Mouse (Mus musculus): Measurements from ENCODE around the gene Phactr3. TPM values are rescaled to one million over a fixed set of nuclear protein-coding genes. Genes with fewer than 3 reads are reported as not detected.

The Phactr3 gene
- total and polyA plus RNA-seq, 3 experiments, result not detected

- TF ChIP-seq POLR2AphosphoS2 (IDR thresholded peaks at IDR 0.05; ENCODE audit: low read length), result no peak
- TF ChIP-seq BHLHE40 (IDR thresholded peaks at IDR 0.05; ENCODE audit: borderline replicate concordance, low read depth, low read length), result no peak
- no peak for TF ChIP-seq KAT2A (conservative IDR thresholded peaks at IDR 0.05; ENCODE audit: low read depth, low read length)
- TF ChIP-seq JUND (IDR thresholded peaks at IDR 0.05; ENCODE audit: low read depth, low read length), result no peak
- TF ChIP-seq POLR2AphosphoS5 (IDR thresholded peaks at IDR 0.05; ENCODE audit: borderline replicate concordance, low read depth, low read length), result no peak
- no peak for TF ChIP-seq ZNF384 (IDR thresholded peaks at IDR 0.05; ENCODE audit: low read depth, low read length)
- TF ChIP-seq MXI1 (IDR thresholded peaks at IDR 0.05; ENCODE audit: low read depth, low read length), result no peak
- H3K36me3 ChIP-seq (ENCODE audit: control insufficient read depth in 1 of 2, insufficient read depth in 2 of 2, low read length in 2 of 2), result no peaks in the 10 kb centered on the region
- H3K4me3 ChIP-seq (ENCODE audit: control insufficient read depth in 1 of 2, insufficient read depth in 1 of 2, low read depth in 2 of 2, low read length in 2 of 2), result no peak overlapping the region
- no peak overlapping the region for H3K9ac ChIP-seq (ENCODE audit: control insufficient read depth, low read depth, low read length, poor library complexity, severe bottlenecking)
- H3K79me2 ChIP-seq (ENCODE audit: control insufficient read depth, insufficient read depth, low read length, poor library complexity), result no peaks in the 10 kb centered on the region
- H3K4me1 ChIP-seq (ENCODE audit: control insufficient read depth in 1 of 2, insufficient read depth in 2 of 2, low read length in 2 of 2), result no peaks in the 10 kb centered on the region
- no peak overlapping the region for H3K27ac ChIP-seq (ENCODE audit: control insufficient read depth, low read depth, low read length)
- H3K9me3 ChIP-seq (replicated peaks; ENCODE audit: insufficient read depth, low read length), result no peaks in the 10 kb centered on the region
- no peak for DNase-seq (ENCODE audit: low read depth, low spot score)
- no peaks in the 10 kb centered on the region for H3K27me3 ChIP-seq (ENCODE audit: control insufficient read depth in 1 of 2, insufficient read depth in 2 of 2, low read length in 2 of 2)
Observed at GRCm38 (mm10) chr2:178184862-178185261, 66.1 kb downstream of the Phactr3 start.

GRCm38 (mm10) chr2:178188988-178189387, 70.2 kb downstream of the Phactr3 start:
- H3K27ac ChIP-seq (ENCODE audit: control insufficient read depth, low read depth, low read length), result no peak overlapping the region
- no peaks in the 10 kb centered on the region for H3K79me2 ChIP-seq (ENCODE audit: control insufficient read depth, insufficient read depth, low read length, poor library complexity)
- H3K27me3 ChIP-seq (ENCODE audit: control insufficient read depth in 1 of 2, insufficient read depth in 2 of 2, low read length in 2 of 2), result no peaks in the 10 kb centered on the region
- H3K9ac ChIP-seq (ENCODE audit: control insufficient read depth, low read depth, low read length, poor library complexity, severe bottlenecking), result no peak overlapping the region
- no peak for TF ChIP-seq POLR2AphosphoS2 (IDR thresholded peaks at IDR 0.05; ENCODE audit: low read length)
- TF ChIP-seq HCFC1 (IDR thresholded peaks at IDR 0.05; ENCODE audit: low read depth, low read length), result no peak
- no peak for TF ChIP-seq E2F4 (IDR thresholded peaks at IDR 0.05; ENCODE audit: borderline replicate concordance, low read depth, low read length)
- TF ChIP-seq MXI1 (IDR thresholded peaks at IDR 0.05; ENCODE audit: low read depth, low read length), result no peak
- TF ChIP-seq USF1 (IDR thresholded peaks at IDR 0.05; ENCODE audit: low read depth, low read length), result no peak
- no peak for TF ChIP-seq ZNF384 (IDR thresholded peaks at IDR 0.05; ENCODE audit: low read depth, low read length)
- no peak for DNase-seq (ENCODE audit: low read depth, low spot score)
- H3K4me1 ChIP-seq (ENCODE audit: control insufficient read depth in 1 of 2, insufficient read depth in 2 of 2, low read length in 2 of 2), result no peaks in the 10 kb centered on the region
- H3K9me3 ChIP-seq (replicated peaks; ENCODE audit: insufficient read depth, low read length), result no peaks in the 10 kb centered on the region
- no peaks in the 10 kb centered on the region for H3K36me3 ChIP-seq (ENCODE audit: control insufficient read depth in 1 of 2, insufficient read depth in 2 of 2, low read length in 2 of 2)
- H3K4me3 ChIP-seq (ENCODE audit: control insufficient read depth in 1 of 2, insufficient read depth in 1 of 2, low read depth in 2 of 2, low read length in 2 of 2), result no peak overlapping the region

- Histone ChIP-seq H3K9me3 (replicated peaks; ENCODE audit: insufficient read depth, low read length) (no peaks in the 10 kb centered on the region), H3K36me3 (ENCODE audit: control insufficient read depth in 1 of 2, insufficient read depth in 2 of 2, low read length in 2 of 2) (no peaks in the 10 kb centered on the region), H3K27me3 (ENCODE audit: control insufficient read depth in 1 of 2, insufficient read depth in 2 of 2, low read length in 2 of 2) (no peaks in the 10 kb centered on the region), H3K4me3 (ENCODE audit: control insufficient read depth in 1 of 2, insufficient read depth in 1 of 2, low read depth in 2 of 2, low read length in 2 of 2) (no peak overlapping the region), H3K4me1 (ENCODE audit: control insufficient read depth in 1 of 2, insufficient read depth in 2 of 2, low read length in 2 of 2) (no peaks in the 10 kb centered on the region), H3K27ac (ENCODE audit: control insufficient read depth, low read depth, low read length) (no peak overlapping the region), H3K9ac (ENCODE audit: control insufficient read depth, low read depth, low read length, poor library complexity, severe bottlenecking) (no peak overlapping the region), H3K79me2 (ENCODE audit: control insufficient read depth, insufficient read depth, low read length, poor library complexity) (no peaks in the 10 kb centered on the region)
- DNase-seq (ENCODE audit: low read depth, low spot score), result no peak
- TF ChIP-seq POLR2AphosphoS5 (IDR thresholded peaks at IDR 0.05; ENCODE audit: borderline replicate concordance, low read depth, low read length) (no peak), RAD21 (IDR thresholded peaks at IDR 0.05; ENCODE audit: low read depth, low read length) (no peak), CHD2 (IDR thresholded peaks at IDR 0.05; ENCODE audit: low read length) (no peak), ZC3H11A (IDR thresholded peaks at IDR 0.05; ENCODE audit: low read depth, low read length) (no peak), NRF1 (IDR thresholded peaks at IDR 0.05; ENCODE audit: insufficient read depth, low read depth, low read length, poor library complexity, severe bottlenecking) (no peak), GATA1 (IDR thresholded peaks at IDR 0.05; ENCODE audit: low read depth, low read length) (no peak), EP300 (IDR thresholded peaks at IDR 0.05; ENCODE audit: low read depth in 1 of 2, low read length in 2 of 2) (no peak), CTCF (IDR thresholded peaks at IDR 0.05 in 2 of 3, conservative IDR thresholded peaks at IDR 0.05 in 1 of 3; ENCODE audit: control insufficient read depth in 1 of 3, insufficient read depth in 1 of 3, low read depth in 2 of 3, low read length in 3 of 3, poor library complexity in 1 of 3, severe bottlenecking in 1 of 3) (no peak), TAL1 (IDR thresholded peaks at IDR 0.05; ENCODE audit: low read length) (no peak), GABPA (IDR thresholded peaks at IDR 0.05; ENCODE audit: low read depth, low read length) (no peak), NELFE (IDR thresholded peaks at IDR 0.05; ENCODE audit: low read depth, low read length) (no peak), MXI1 (IDR thresholded peaks at IDR 0.05; ENCODE audit: low read depth, low read length) (no peak), MYB (IDR thresholded peaks at IDR 0.05; ENCODE audit: low read depth, low read length) (no peak), HCFC1 (IDR thresholded peaks at IDR 0.05; ENCODE audit: low read depth, low read length) (no peak), ZNF384 (IDR thresholded peaks at IDR 0.05; ENCODE audit: low read depth, low read length) (no peak), E2F4 (IDR thresholded peaks at IDR 0.05; ENCODE audit: borderline replicate concordance, low read depth, low read length) (no peak), ZKSCAN1 (IDR thresholded peaks at IDR 0.05; ENCODE audit: low read depth, low read length) (no peak), POLR2A (IDR thresholded peaks at IDR 0.05; ENCODE audit: control insufficient read depth in 1 of 2, insufficient read depth in 1 of 2, low read depth in 1 of 2, low read length in 2 of 2, poor library complexity in 1 of 2) (no peak)
Observed at GRCm38 (mm10) chr2:178192881-178193280, 74.1 kb downstream of the Phactr3 start.

Data from MEL (cell line).